Mouse (Mus musculus): ENCODE measurements at regions not wholly inside any gene's neighbourhood (a gene's known extent, or its start where the extent isn't known, plus 50 kb on each side); places are given as distances from the start of the nearest gene placed in this dataset.

DNA sequence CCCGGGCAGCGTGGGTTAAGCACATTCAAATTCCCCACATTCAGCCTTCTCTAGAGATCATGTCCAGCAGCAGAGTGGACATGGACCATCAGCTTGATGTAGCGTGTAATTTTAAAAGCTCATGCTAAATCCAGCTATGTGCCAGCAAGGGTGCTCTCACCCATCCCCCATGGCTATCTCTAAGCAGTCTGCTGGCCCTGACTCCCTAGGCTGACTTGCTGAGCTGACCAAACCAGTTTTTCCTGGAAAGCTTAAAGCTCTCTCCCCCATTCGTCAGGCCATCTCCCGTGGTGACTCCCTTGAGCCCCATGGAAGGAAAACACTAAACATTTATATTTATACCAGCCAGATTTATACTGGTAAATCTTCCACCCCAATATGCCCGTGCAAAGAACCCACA lies 625.3 kb downstream of the Dach1 start:
- no peak for TF ChIP-seq CTCF (IDR thresholded peaks at IDR 0.05; ENCODE audit: low read depth)
- TF ChIP-seq EP300 (optimal IDR thresholded peaks at IDR 0.05), result no peak
